Mouse (Mus musculus) central nervous system, embryonic 18 days (tissue): ENCODE measurements around the gene Gap43. TPM values are rescaled to one million over a fixed set of nuclear protein-coding genes. Genes with fewer than 3 reads are reported as not detected.

Source experiments
- polyA plus RNA-seq: library from polyadenylated mRNA; depleted of rRNA; stranded (reverse); fragments of >200 nt; gene quantifications from 2 replicates; pipeline ENCODE4 v1.2.3, GENCODE M21; 2012; rRNA removed

The Gap43 gene
- 1,649 and 1,719 TPM in 2 replicates for polyA plus RNA-seq

GRCm38 (mm10) chr16:42340021-42340768 is at the start of gene Gap43:
Gap43 (minus strand) TSS chr16:42340651.

